Mouse (Mus musculus): ENCODE measurements at regions not wholly inside any gene's neighbourhood (a gene's known extent, or its start where the extent isn't known, plus 50 kb on each side); places are given as distances from the start of the nearest gene placed in this dataset.
"Not testable (repeated sequence)": the region's sequence is repeated elsewhere in the genome, so short reads cannot be mapped to it uniquely, and the experiment has no call there.

GRCm38 (mm10) chr12:93929239-93929563 lies 1762.8 kb upstream of the Flrt2 start:
- not testable (repeated sequence) for TF ChIP-seq MEF2A (IDR thresholded peaks at IDR 0.05; ENCODE audit: borderline replicate concordance, low read depth, low read length); CTCF (conservative IDR thresholded peaks at IDR 0.05 in 1 of 2, IDR thresholded peaks at IDR 0.05 in 1 of 2; ENCODE audit: low read depth in 2 of 2, low read length in 2 of 2); ZNF384 (IDR thresholded peaks at IDR 0.05; ENCODE audit: low read depth, low read length); EP300 (IDR thresholded peaks at IDR 0.05; ENCODE audit: low read length); POLR2AphosphoS2 (IDR thresholded peaks at IDR 0.05; ENCODE audit: low read depth, low read length); POLR2A (IDR thresholded peaks at IDR 0.05; ENCODE audit: low read depth, low read length); RCOR1 (conservative IDR thresholded peaks at IDR 0.05; ENCODE audit: low read depth, low read length); ELF1 (IDR thresholded peaks at IDR 0.05; ENCODE audit: low read depth, low read length); SIN3A (IDR thresholded peaks at IDR 0.05; ENCODE audit: low read length); ZKSCAN1 (IDR thresholded peaks at IDR 0.05; ENCODE audit: borderline replicate concordance, low read depth, low read length); ZC3H11A (IDR thresholded peaks at IDR 0.05; ENCODE audit: low read depth, low read length)
